Mouse (Mus musculus): ENCODE results near the gene Tbc1d22a. TPM values are rescaled to one million over a fixed set of nuclear protein-coding genes. Genes with fewer than 3 reads are reported as not detected.

Gene Tbc1d22a
- total RNA-seq, 1 experiment from 2014 or later = 28.3 TPM

- ATAC-seq (replicated peaks; ENCODE audit: insufficient number of reproducible peaks, low FRiP score, low TSS enrichment, poor library complexity, severe bottlenecking) = no peak
Measured at GRCm38 (mm10) chr15:86345907-86346306, 131.6 kb downstream of the Tbc1d22a start.

DNA sequence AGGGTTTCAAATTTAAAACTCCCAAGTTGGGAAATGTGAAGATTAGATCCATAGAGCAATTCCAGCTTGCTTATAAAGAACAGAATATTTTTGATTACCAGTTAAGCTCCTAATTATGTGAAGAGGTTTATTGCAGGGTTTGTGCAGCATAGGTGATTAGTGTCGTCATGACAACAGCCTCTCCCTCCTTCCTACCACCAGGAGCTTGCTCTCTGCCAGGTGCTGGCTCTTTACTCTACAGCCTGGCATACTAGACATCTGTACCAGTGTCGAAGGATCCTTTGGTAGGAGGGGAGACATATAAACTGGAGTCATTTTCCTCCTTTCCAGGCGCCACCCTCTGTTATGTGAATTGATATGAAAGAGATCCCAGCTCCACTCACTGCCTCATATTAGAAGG lies 132.3 kb downstream of the Tbc1d22a start:
- no peak for ATAC-seq (replicated peaks; ENCODE audit: insufficient number of reproducible peaks, low FRiP score, low TSS enrichment, poor library complexity, severe bottlenecking)

- no peak for ATAC-seq (replicated peaks; ENCODE audit: insufficient number of reproducible peaks, low FRiP score, low TSS enrichment, poor library complexity, severe bottlenecking)
Measured at GRCm38 (mm10) chr15:86354932-86355331, 140.7 kb downstream of the Tbc1d22a start.

- ATAC-seq (replicated peaks; ENCODE audit: insufficient number of reproducible peaks, low FRiP score, low TSS enrichment, poor library complexity, severe bottlenecking) = no peak
Measured at GRCm38 (mm10) chr15:86355857-86356256, 141.6 kb downstream of the Tbc1d22a start.

- no peak for ATAC-seq (replicated peaks; ENCODE audit: insufficient number of reproducible peaks, low FRiP score, low TSS enrichment, poor library complexity, severe bottlenecking)
Measured at GRCm38 (mm10) chr15:86360376-86360775, 146.1 kb downstream of the Tbc1d22a start.

DNA sequence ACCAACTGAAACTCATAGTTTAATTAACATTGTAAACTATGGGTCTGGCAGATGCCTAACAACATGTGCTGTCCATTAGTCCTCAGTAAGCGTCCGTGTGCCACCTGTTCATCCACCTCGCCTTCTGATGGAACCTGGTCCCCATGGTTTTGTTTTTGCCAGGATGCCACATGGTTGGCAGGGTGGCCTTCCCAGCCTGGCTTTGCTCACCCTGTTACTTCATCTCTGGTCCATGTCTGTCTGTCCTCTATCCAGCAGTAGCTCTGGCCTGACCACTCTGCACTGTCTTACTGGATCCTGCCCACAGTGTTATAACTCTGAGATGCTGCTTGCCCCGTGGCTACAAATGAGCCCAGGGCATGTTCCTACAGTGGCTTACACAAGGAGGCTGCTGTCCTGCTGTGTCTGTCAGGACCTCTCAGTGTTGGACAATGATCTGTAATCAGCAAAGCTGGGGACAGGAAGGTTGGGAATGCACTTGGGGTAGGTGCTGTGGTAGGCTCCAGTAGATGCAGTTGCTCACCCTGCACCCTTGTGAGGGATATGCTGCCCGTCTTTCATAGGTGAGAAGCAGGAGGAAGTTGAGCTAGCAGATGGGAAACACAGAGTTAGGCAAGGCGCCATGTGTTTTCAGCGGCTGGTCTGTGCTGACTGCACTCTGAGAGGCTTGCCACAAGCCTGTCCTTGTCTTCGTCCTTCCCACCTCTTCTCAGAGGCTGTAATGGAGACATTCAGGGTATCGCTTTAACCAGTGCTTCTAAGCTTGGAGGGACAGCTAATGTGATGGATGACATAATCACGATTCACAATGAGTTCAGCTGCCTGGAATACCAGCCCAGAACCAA lies 148.3 kb downstream of the Tbc1d22a start:
- ATAC-seq (replicated peaks; ENCODE audit: insufficient number of reproducible peaks, low FRiP score, low TSS enrichment, poor library complexity, severe bottlenecking) = peak; percentile 21; the same call in 1 of the 2 replicates

GRCm38 (mm10) chr15:86363841-86364295 lies 149.6 kb downstream of the Tbc1d22a start:
- ATAC-seq (replicated peaks; ENCODE audit: insufficient number of reproducible peaks, low FRiP score, low TSS enrichment, poor library complexity, severe bottlenecking) = peak; percentile 62

- ATAC-seq (replicated peaks; ENCODE audit: insufficient number of reproducible peaks, low FRiP score, low TSS enrichment, poor library complexity, severe bottlenecking) = no peak
Measured at GRCm38 (mm10) chr15:86364948-86365658, 150.8 kb downstream of the Tbc1d22a start.

- ATAC-seq (replicated peaks; ENCODE audit: insufficient number of reproducible peaks, low FRiP score, low TSS enrichment, poor library complexity, severe bottlenecking) = no peak
Measured at GRCm38 (mm10) chr15:86366726-86367125, 152.5 kb downstream of the Tbc1d22a start.

DNA sequence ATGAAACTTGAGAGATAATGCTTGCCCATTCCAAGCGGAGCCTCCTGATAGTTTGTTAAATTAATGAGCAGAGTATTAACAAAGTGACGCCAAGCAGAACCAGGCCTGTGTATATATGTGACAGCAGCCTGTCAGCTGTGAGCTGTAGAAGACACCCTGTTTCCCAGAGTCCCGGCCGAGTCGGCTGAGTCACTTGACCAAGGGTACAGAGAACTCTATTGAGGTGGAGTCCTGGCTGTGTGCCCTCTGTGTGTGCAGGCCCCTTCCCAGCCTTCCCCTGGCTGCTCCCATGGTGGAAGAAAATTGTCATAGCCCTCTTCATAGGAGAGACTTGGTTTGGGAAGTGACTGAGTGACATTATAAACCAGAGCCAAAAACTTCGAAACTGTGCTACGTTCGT lies 153.0 kb downstream of the Tbc1d22a start:
- no peak for ATAC-seq (replicated peaks; ENCODE audit: insufficient number of reproducible peaks, low FRiP score, low TSS enrichment, poor library complexity, severe bottlenecking)

DNA sequence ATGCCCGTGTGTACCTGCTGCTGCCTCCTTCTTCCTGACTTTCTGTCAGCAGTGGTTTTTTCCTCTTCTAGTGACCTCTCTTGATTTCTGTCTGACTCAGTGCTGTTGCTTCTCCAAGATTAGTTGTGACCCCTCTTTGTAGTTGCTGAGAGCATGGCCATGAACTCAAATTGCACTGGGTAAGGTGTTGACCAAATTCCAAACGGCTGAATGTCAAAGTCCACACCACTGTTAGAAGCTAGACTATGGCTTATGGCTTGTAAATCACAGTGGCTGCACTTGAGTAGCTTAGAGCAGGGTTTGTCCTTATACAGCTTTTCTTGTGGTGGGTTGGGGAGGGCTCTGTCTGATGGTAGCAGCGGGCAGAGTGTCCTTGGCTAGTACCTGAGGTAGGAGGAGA lies 156.6 kb downstream of the Tbc1d22a start:
- no peak for ATAC-seq (replicated peaks; ENCODE audit: insufficient number of reproducible peaks, low FRiP score, low TSS enrichment, poor library complexity, severe bottlenecking)

- no peak for ATAC-seq (replicated peaks; ENCODE audit: insufficient number of reproducible peaks, low FRiP score, low TSS enrichment, poor library complexity, severe bottlenecking)
Measured at GRCm38 (mm10) chr15:86375262-86375661, 161.0 kb downstream of the Tbc1d22a start.

DNA sequence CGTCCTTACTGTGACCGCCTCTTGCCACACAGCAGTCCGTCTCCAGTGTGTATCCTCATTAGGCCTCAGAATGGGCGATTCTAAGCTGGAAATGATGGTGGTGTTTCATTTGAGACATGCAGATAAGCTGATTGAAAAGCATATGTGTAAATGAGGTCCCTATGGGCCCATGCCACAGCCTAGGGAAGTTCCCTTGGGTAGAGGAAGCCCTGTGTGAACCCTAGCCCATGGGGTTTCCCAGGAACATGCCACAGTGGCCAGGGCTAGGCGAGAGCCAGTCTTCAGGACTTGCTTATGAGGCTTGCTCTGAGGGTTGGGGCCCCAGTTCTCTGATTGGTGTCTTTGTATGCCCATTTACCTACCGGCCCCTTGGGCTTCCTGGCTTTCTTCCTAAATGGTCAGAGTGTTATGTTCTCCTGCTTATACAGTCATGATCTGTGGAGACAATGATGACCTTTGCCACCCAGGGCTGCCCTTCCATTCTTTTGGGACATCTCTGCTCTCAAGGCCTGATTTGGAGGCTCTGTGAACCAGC lies 161.7 kb downstream of the Tbc1d22a start:
- no peak for ATAC-seq (replicated peaks; ENCODE audit: insufficient number of reproducible peaks, low FRiP score, low TSS enrichment, poor library complexity, severe bottlenecking)

DNA sequence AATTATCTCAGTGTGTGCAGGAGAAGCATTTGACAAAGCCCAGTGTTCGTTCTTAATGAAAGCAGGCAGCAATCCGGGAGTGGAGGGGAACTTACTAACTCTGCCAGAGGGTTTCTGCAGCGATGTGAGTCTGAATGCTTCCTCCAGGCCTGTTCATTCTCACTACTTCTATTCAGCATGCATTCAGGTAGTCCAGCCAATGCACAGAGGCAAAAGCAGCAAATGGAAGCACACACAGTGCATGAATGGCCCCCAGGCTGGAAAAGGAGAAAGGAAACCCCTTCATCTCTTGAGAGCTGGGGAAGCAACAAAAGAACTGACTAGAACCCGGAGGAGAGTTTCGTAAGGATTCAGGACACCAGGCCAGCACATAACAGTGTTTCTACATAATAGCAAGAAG lies 169.0 kb downstream of the Tbc1d22a start:
- ATAC-seq (replicated peaks; ENCODE audit: insufficient number of reproducible peaks, low FRiP score, low TSS enrichment, poor library complexity, severe bottlenecking) = no peak

DNA sequence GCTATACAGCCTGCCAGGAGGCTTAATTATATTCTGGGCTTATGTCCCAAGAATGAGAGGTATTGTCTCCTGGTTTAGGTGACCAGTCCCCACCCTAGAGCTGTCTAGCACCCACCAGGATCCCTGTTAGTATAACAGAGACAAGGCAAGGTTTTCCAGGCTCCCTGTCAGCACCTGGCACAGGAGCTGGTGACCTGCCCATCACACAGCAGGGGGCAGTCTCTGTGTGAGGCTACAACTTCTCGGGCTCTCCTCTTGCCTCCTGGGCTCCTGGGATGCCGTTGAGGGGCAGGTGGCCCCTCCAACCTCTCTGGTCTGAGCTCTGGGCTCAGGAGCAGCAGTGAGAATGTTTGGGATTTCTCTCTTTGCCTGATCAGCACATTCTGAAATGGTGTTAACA lies 171.2 kb downstream of the Tbc1d22a start:
- no peak for ATAC-seq (replicated peaks; ENCODE audit: insufficient number of reproducible peaks, low FRiP score, low TSS enrichment, poor library complexity, severe bottlenecking)

- ATAC-seq (replicated peaks; ENCODE audit: insufficient number of reproducible peaks, low FRiP score, low TSS enrichment, poor library complexity, severe bottlenecking) = no peak
Measured at GRCm38 (mm10) chr15:86386325-86386724, 172.1 kb downstream of the Tbc1d22a start.

GRCm38 (mm10) chr15:86388597-86388996 lies 174.3 kb downstream of the Tbc1d22a start:
- no peak for ATAC-seq (replicated peaks; ENCODE audit: insufficient number of reproducible peaks, low FRiP score, low TSS enrichment, poor library complexity, severe bottlenecking)

- no peak for ATAC-seq (replicated peaks; ENCODE audit: insufficient number of reproducible peaks, low FRiP score, low TSS enrichment, poor library complexity, severe bottlenecking)
Measured at GRCm38 (mm10) chr15:86404866-86405265, 190.6 kb downstream of the Tbc1d22a start.

- ATAC-seq (replicated peaks; ENCODE audit: insufficient number of reproducible peaks, low FRiP score, low TSS enrichment, poor library complexity, severe bottlenecking) = 0 out of 2 replicates have a peak, but pooled peaks have one; percentile 42
Measured at GRCm38 (mm10) chr15:86405527-86405926, 191.3 kb downstream of the Tbc1d22a start.

GRCm38 (mm10) chr15:86409352-86409751 lies 195.1 kb downstream of the Tbc1d22a start:
- no peak for ATAC-seq (replicated peaks; ENCODE audit: insufficient number of reproducible peaks, low FRiP score, low TSS enrichment, poor library complexity, severe bottlenecking)

Data from monocyte, adult 5-6 weeks (primary cell).